Mouse (Mus musculus): ENCODE measurements at regions not wholly inside any gene's neighbourhood (a gene's known extent, or its start where the extent isn't known, plus 50 kb on each side); places are given as distances from the start of the nearest gene placed in this dataset.

DNA sequence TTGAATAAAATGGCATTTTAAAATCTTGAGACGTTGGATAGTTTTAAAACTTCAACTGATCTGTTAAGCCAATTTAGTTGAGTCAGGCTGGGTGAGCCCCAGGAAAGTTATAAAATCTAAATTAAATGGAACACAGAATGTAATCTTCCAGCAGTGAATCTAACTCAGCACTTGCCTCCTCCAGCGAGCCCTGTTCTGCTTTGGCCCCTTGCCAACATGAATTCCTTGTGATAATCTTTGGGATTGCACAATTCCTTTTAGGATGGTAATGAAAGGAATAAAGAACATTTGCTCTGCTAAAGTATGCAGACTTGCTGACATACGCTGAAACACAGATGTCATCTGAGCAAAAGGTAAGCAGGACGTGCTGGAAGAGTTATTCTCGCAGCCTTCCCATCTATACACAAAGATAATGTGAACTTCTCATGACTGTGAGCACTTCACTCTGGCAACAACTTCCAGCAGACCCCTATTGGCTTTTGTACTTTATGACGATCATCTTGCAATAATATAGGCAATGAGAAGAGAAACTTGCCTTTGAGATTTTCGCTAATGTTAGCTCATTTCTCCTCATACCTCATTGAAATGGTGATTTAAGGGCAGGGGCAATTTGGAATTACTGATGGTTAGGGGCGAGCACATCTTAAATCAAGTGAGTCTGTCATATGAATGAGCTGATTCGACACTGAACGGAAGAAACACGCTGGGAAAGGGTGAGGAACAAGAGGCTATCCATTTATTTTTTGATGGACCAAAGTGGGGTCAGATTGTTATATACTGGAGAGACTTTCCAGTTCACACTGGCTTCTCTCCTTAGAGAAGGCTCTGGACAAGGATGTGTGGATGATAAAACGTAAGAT is 216.3 kb upstream of the Pdzrn3 start:
- DNase-seq (ENCODE audit: low spot score in 2 of 2): peak; percentile 28 to 39

GRCm38 (mm10) chr6:101585871-101586270 is 208.2 kb upstream of the Pdzrn3 start:
- DNase-seq (ENCODE audit: low spot score in 2 of 2): no peak

GRCm38 (mm10) chr6:101580824-101581223 is 203.1 kb upstream of the Pdzrn3 start:
- no peak for DNase-seq (ENCODE audit: low spot score in 2 of 2)

GRCm38 (mm10) chr6:101556096-101556495 is 178.4 kb upstream of the Pdzrn3 start:
- no peak for DNase-seq (ENCODE audit: low spot score in 2 of 2)

DNA sequence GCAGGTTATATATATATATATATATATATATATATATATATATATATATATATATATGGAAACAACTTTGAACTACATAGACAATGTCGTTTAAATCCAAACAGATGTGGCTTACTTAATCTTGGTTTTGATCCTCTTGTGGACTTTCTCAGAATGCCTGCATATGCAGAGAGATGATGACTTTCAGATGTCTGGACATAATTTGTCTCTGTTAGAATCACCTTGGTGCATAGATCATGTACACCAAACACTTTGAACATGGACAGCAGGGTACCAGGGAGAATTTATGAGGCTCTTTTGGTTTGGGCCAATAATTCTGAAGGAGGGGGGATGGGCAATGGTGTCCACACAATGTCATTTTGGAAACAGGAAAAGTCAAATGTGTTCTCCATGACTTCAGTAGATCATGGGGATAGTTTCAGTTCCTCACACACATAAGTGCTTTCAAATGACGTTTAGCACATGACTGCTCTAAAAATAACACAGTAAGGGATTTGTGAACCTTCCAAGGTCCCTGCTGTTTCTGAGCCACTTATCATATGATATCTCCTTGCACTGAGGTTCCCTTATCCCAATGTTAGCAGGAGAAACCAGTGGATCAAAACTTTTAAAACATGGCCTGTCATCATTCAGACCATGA is 177.4 kb upstream of the Pdzrn3 start:
- no peak for DNase-seq (ENCODE audit: low spot score in 2 of 2)

- DNase-seq (ENCODE audit: low spot score in 2 of 2): peak; percentile 51 to 62
These were observed 173.0 kb upstream of the Pdzrn3 start for GRCm38 (mm10) chr6:101550501-101551268.

GRCm38 (mm10) chr6:101537581-101537980 is 159.9 kb upstream of the Pdzrn3 start:
- no peak for DNase-seq (ENCODE audit: low spot score in 2 of 2)

DNA sequence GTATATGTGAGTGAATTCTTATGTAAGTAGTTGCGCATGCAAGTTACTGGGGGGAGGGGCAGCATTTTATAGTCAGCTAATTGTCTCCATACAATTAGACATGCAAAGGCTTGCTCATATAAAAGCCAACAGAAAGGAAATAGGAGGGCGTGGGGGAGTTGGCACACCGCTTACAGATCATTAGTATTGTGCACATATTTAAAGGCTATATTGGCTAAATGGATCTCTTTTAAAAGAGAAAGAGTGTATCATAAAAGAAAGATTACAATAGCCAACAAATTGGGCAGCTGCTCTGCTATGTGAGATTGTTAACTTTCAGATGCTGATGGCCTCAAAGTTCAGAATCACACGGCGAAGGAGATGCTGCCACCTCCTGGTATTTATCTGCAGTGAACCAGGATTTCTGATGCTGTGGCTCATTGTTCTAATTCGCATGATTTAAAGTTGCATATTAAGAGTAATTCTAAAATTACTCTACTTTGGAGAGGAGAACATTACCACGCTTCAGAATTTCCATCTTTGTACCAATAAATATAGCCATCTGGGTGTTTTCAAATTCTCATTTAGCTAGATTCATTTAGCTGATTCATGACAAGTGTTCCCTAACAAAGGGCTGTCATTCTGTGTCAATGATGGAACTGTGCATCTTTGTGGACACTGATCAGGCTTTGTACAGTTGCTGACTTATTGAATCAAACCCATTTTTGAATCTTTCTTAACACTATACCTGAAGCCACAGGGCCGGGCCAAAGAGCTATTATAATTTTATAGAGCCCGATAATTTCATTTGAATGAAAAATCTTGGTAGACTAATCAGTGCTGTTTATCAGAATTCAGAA is 156.7 kb upstream of the Pdzrn3 start:
- DNase-seq (ENCODE audit: low spot score in 2 of 2): peak; percentile 29 to 57

GRCm38 (mm10) chr6:101532436-101532835 is 154.7 kb upstream of the Pdzrn3 start:
- no peak for DNase-seq (ENCODE audit: low spot score in 2 of 2)

DNA sequence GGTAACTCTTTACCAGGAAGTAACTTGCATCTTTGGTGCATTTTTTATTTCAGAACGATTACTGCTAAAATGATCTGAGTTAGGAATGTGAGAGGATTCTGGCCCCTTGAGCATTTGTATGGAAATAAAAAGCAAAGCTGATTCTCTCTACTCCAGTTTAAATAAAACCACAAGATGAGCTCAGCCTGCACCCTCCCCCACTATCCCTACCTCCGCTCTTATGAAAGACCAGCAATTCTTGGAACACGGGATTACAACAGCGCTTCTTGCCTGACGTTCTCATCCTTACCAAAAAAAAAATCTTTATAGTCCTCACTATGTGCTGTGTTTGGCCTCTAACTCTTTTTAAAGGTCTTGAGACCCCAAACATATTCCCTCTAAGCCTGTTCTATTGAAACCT is 154.2 kb upstream of the Pdzrn3 start:
- no peak for DNase-seq (ENCODE audit: low spot score in 2 of 2)

- no peak for DNase-seq (ENCODE audit: low spot score in 2 of 2)
These were observed 147.4 kb upstream of the Pdzrn3 start for GRCm38 (mm10) chr6:101525129-101525528.

- no peak for DNase-seq (ENCODE audit: low spot score in 2 of 2)
These were observed 143.6 kb upstream of the Pdzrn3 start for GRCm38 (mm10) chr6:101521316-101521715.

DNA sequence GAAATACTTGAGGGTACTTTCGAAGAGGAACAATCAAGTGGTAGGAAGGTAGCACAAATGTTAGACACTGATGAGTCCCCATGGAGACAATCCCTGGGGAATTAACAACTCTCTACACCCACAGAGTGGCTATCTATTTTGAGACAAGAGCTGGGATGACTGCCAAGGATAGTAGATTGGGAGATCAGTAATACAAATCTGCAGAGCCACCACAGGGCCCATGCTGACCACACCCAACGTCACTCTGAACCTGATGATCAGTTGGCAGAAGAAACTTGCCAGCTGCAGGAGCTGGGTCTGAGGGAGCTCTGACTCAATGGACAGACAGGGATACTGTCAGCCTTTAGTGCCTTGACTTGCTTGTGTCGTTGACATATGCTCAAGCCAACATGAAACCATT is 143.1 kb upstream of the Pdzrn3 start:
- peak in 1 of 2 experiments; percentile 22 for DNase-seq (ENCODE audit: low spot score in 2 of 2)

DNA sequence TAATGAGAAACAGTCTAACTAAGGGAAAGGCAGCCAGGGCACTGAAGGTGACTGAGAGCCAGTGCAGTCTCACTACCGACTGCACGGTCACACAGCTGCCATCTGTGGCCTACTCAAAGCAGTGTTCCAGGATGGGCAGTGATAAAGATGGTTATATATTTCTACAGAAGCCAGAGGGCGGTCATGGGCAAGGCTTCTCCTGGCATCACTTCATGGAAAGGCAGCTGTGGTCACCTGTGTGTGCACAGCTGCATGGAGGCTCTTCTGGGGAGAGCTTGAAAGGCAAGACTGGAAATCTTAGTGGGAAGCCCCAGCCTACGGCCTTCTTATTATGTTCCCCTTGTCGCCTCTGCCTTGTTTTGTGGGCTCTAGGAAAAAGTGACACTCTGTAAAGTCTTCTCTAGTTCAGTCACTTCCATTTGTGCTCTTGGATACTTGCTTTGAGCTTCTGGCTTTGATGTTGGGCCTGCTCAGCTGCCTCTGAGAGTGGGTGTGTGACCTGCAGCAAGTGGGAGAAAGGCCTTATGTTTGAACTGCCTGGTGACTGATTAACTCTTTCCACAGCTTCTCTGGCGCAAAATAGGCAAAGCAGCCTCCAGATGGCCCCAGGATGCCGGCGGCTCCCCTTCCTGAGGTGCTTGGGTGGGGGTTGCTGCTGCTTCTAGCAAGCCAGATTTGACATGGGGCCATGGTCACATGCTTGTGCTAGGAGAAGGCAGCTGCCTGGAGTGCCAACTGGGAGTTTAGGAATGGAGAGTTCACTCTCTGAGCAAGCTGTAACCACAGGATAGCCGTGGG is 141.4 kb upstream of the Pdzrn3 start:
- DNase-seq (ENCODE audit: low spot score in 2 of 2): no peak

GRCm38 (mm10) chr6:101517584-101517983 is 139.9 kb upstream of the Pdzrn3 start:
- no peak for DNase-seq (ENCODE audit: low spot score in 2 of 2)

DNA sequence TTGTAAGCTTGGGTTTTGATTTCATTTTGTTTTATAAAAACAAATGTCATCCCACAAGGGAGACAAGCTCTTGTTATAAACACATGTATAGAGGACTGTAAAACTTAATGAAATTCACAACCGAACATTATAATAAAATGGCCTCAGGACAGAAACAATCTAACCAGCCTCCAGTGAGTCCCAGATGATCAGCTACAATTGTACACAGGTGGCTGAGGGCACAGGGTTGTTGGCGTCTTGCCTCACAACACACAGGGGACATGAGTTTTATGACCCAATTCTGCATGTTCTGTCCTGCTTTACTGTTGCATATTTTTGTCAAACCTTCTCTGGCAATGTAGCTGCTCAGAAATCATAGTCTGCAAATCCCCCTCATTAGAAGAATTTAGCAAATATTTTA is 136.0 kb upstream of the Pdzrn3 start:
- DNase-seq (ENCODE audit: low spot score in 2 of 2): no peak

DNA sequence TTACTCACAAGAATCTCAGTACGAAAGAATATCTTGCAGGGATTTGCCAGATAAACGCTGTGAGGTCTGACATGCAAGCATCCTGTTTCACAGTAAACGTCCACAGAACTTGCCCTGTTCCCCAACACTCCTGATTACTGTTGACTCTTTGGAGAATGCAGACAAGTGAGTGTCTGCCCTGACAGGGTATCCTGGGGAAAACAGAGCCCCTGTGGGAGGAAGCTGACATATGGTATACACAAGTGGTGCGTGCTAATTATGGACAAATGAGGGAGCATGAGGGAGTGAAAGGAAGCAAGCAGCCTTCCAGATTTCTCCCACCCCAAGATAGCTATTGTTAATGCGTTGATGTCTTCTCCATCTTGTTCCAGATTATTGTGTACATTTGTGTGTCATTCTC is 124.5 kb upstream of the Pdzrn3 start:
- peak; percentile 40 to 46 for DNase-seq (ENCODE audit: low spot score in 2 of 2)

DNA sequence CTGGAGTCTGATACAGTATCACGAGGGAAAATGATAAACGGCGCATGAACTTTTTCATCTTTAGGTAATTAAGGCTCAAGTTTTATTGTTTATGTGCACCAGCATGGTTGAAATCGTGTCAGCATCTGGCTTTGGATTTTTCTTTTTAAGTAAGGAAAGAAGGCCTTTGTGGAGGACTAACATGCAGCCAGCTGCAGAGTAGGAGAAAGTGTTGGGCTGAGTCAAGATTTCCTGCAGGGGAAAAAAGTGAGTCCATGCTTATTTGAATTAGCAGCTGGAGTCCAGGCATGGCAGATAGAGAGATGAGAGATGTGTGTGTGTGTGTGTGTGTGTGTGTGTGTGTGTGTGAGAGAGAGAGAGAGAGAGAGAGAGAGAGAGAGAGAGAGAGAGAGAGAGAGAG is 124.0 kb upstream of the Pdzrn3 start:
- no peak for DNase-seq (ENCODE audit: low spot score in 2 of 2)

- no peak for DNase-seq (ENCODE audit: low spot score in 2 of 2)
These were observed 122.5 kb upstream of the Pdzrn3 start for GRCm38 (mm10) chr6:101500202-101500601.

GRCm38 (mm10) chr6:101488466-101488865 is 110.8 kb upstream of the Pdzrn3 start:
- DNase-seq (ENCODE audit: low spot score in 2 of 2): no peak

All from layer of hippocampus, adult 8-10 months (tissue).